Mouse (Mus musculus) forebrain, embryonic 12.5 days (tissue): ENCODE data around the gene Slc35a2. TPM values are rescaled to one million over a fixed set of nuclear protein-coding genes. Genes with fewer than 3 reads are reported as not detected.
"Not testable (repeated sequence)": the region's sequence is repeated elsewhere in the genome, so short reads cannot be mapped to it uniquely, and the experiment has no call there.

Source experiments
- ATAC-seq: fragments of 200-750 bp; cut with Nextera tagmentation; 2 replicates; pipeline ENCODE4 v1.8.0; 2017; ENCODE audit warnings: moderate TSS enrichment; ENCODE audit not compliant: low FRiP score
- H3K27ac ChIP-seq: fragments of 300-500 bp; sonication (generic); 2 replicates; pipeline ENCODE4 v1.5.1; 2016; ENCODE audit warnings: mild to moderate bottlenecking
- H3K27me3 ChIP-seq: fragments of 300-500 bp; sonication (generic); 2 replicates; pipeline ENCODE4 v1.6.1; 2016; ENCODE audit warnings: mild to moderate bottlenecking
- H3K36me3 ChIP-seq: fragments of 300-500 bp; sonication (generic); replicated peaks from 2 replicates; pipeline ENCODE4 v1.6.1; 2016; ENCODE audit warnings: mild to moderate bottlenecking
- H3K4me1 ChIP-seq: fragments of 300-500 bp; sonication (generic); 2 replicates; pipeline ENCODE4 v1.6.1; 2016
- H3K4me2 ChIP-seq: fragments of 300-500 bp; sonication (generic); 2 replicates; pipeline ENCODE4 v1.6.1; 2016; ENCODE audit warnings: mild to moderate bottlenecking, moderate library complexity
- H3K4me3 ChIP-seq: fragments of 300-500 bp; sonication (generic); replicated peaks from 2 replicates; pipeline ENCODE4 v1.5.1; 2016; ENCODE audit warnings: mild to moderate bottlenecking
- H3K9ac ChIP-seq: fragments of 300-500 bp; sonication (generic); 2 replicates; pipeline ENCODE4 v1.6.1; 2016; ENCODE audit warnings: mild to moderate bottlenecking
- H3K9me3 ChIP-seq: fragments of 300-500 bp; sonication (generic); 2 replicates; pipeline ENCODE4 v1.6.1; 2016
- WGBS: fragments of 180-500 bp; shearing (Covaris S2); methylation state at CpG from one replicate; pipeline ENCODE4 v1.1.7; 2016; 5-methylcytosine and 5-hydroxymethylcytosine counted together
- polyA plus RNA-seq: library from polyadenylated mRNA; unstranded; fragments of >200 nt; fragmentation: Nextera tagmentation; extraction: Ambion mirVana; gene quantifications from 2 replicates; pipeline ENCODE4 v1.2.1, GENCODE M21; 2016

Gene Slc35a2
- polyA plus RNA-seq, 1 experiment from 2014 or later, result 30.4 TPM

DNA sequence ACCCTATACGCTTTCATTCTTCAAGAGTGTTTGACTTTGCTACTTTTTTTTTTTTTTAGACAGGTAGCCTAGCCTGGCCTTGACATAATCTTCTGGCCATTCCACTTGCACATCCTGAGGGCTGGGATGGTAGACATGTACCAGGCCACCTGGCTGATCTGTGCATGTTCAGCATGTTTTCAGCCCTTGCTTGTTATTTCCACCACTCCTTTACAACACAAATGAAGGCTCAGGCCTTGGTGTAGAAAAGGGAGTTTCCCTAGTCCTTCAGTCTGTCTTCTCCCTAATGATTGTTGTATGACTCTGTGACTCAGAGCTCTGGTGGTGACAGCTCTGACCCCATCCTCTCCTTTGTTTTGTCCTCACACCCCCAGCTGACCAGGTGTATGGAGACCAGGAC lies 16.7 kb upstream of the Slc35a2 start:
- Histone ChIP-seq H3K4me3 (no peak overlapping the region), H3K9ac (no peak overlapping the region), H3K27me3 (no peaks in the 10 kb centered on the region), H3K9me3 (no peaks in the 10 kb centered on the region), H3K4me2 (no peak overlapping the region), H3K27ac (no peak overlapping the region), H3K36me3 (0 out of 2 replicates have a peak, but pooled peaks cover 9% of the 10 kb centered on the region), H3K4me1 (peaks cover 5% of the 10 kb centered on the region; the same call in 1 of the 2 replicates)
- ATAC-seq, result no peak
- WGBS, result 89% methylated on average over 1 of the region's 1 CpGs

DNA sequence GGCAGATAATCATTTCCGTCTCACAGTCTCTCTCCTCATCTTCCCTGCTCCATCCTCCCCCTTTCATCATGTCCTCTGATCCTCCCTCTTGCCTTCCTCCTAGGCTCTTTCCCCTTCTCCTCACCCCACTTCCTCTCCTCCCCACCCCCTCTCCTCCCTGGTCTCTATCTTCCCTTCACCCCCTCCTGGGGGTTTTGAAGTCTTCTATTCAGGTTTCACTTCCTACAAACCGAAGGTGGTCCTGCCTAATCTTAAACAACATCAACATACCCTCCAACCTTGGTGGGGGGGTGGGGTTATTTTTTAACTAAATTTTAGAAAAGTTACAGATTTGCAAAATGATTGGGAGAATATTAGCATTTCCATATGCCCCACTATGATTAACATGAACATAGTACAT lies 15.3 kb upstream of the Slc35a2 start:
- Histone ChIP-seq H3K36me3 (peaks cover 10% of the 10 kb centered on the region; the same call in 1 of the 2 replicates), H3K4me3 (no peak overlapping the region), H3K27me3 (no peaks in the 10 kb centered on the region), H3K9me3 (no peaks in the 10 kb centered on the region), H3K4me2 (no peak overlapping the region), H3K9ac (no peak overlapping the region), H3K4me1 (peaks cover 5% of the 10 kb centered on the region; the same call in 1 of the 2 replicates), H3K27ac (no peak overlapping the region)
- no peak for ATAC-seq
- 44% methylated on average over 2 of the region's 2 CpGs for WGBS

DNA sequence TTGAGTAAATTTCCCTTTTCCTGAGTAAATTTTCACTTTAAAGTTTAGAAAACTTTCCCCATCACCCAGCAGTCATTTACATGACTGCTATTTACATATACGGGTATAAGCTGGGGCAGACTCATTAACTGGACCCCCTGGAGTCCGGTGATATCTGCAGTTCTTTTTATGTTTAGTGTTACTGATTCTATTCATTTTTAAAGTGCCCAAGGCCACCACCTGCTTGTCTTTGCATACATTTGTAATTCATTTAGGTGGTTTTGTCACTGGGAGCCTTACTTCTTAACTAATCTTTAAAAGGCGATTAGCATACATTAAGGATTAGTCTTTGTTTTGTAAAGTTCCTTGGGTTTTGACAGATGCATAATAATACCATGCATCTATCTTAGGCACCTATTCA lies 14.0 kb upstream of the Slc35a2 start:
- no peak overlapping the region for H3K4me3 ChIP-seq
- H3K36me3 ChIP-seq, result peaks cover 17% of the 10 kb centered on the region
- ATAC-seq, result no peak
- H3K4me2 ChIP-seq, result no peak overlapping the region
- H3K27ac ChIP-seq, result no peak overlapping the region
- H3K9me3 ChIP-seq, result no peaks in the 10 kb centered on the region
- WGBS, result 25% methylated on average over 3 of the region's 3 CpGs
- H3K27me3 ChIP-seq, result no peaks in the 10 kb centered on the region
- H3K9ac ChIP-seq, result no peak overlapping the region
- H3K4me1 ChIP-seq, result peaks cover 5% of the 10 kb centered on the region; the same call in 1 of the 2 replicates

DNA sequence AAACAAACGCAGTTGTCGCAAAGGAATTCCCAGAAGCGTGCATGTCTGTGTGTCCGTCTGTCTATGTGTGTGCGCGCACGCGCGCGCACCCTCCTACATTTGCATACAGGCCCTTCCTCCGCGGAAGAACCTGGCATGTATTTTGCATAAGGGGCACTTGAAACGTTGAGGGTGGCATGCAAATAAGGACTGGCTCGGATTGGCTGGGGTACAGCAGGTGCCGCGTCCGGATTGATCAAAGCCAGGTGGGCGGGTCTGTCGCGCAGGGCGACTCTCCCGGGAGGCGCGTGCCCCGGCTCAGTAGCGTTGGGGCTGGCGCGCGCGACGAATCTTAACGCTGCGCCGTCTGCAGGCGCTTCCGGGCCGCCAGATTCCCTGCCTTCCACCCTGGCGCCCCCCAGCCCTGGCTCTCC lies 5.8 kb upstream of the Slc35a2 start, which contains the start of gene Pim2:
Gene Pim2, plus strand, starts transcription at position 256 of the 413 bp plus-strand sequence.
- Histone ChIP-seq H3K4me1 (peaks cover 10% of the 10 kb centered on the region), H3K9ac (peak within 1 kb of the TSS; percentile 56), H3K36me3 (peaks cover 8% of the 10 kb centered on the region), H3K27ac (no peak within 1 kb of the TSS), H3K4me2 (peak within 1 kb of the TSS; percentile 88), H3K9me3 (no peaks in the 10 kb centered on the region), H3K27me3 (no peaks in the 10 kb centered on the region), H3K4me3 (peak within 1 kb of the TSS; percentile 47)
- 23% methylated on average over 37 of the region's 38 CpGs for WGBS
- peak; percentile 91 for ATAC-seq

DNA sequence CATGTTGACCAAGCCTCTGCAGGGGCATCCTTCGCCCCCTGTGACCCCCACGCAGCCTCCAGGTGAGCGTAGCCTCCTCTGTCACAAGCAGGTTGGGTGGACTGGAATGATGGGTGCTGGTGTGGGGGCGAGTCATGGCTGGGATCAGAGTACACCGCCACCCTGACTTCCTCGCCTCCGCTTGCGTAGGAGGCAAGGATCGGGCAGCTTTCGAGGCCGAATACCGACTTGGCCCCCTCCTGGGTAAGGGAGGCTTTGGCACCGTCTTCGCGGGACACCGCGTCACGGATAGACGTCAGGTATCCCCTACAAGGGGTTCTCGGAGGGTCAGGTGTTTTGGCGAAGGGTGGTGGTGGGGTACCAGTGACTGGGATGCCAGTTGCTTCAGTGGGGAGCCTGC lies 5.3 kb upstream of the Slc35a2 start:
- ATAC-seq, result no peak; the same call in 1 of the 2 replicates
- H3K4me2 ChIP-seq, result peak overlapping the region; percentile 88
- no peaks in the 10 kb centered on the region for H3K9me3 ChIP-seq
- H3K4me1 ChIP-seq, result peaks cover 10% of the 10 kb centered on the region
- H3K9ac ChIP-seq, result peak overlapping the region; percentile 56
- H3K27ac ChIP-seq, result no peak overlapping the region
- H3K4me3 ChIP-seq, result peak overlapping the region; percentile 47
- no peaks in the 10 kb centered on the region for H3K27me3 ChIP-seq
- peaks cover 7% of the 10 kb centered on the region for H3K36me3 ChIP-seq
- WGBS, result 19% methylated on average over 21 of the region's 21 CpGs

DNA sequence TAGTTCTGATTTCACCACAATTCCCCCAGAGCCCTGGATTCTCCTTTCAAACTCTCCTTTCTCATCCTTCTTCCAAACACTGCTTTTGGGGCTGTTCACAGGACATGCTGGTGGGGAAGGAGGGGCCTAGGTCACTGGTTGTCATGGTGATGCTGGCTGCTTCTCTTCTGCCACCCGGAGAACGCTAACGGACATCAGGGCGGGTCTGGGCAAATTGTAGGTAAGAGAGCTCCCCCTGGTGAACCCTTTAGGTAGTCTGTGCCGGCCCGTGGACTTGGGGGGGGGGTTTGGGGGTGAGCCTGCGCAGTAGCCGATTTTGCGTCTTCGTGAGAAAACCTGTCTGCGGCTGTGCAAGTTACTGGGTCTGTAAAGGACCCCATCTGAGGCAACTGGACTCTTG lies 4.0 kb upstream of the Slc35a2 start:
- WGBS, result 17% methylated on average over 10 of the region's 11 CpGs
- Histone ChIP-seq H3K4me1 (peaks cover 12% of the 10 kb centered on the region), H3K4me3 (0 out of 2 replicates have a peak overlapping the region, but pooled peaks have one; percentile 8), H3K36me3 (no peaks in the 10 kb centered on the region), H3K9me3 (no peaks in the 10 kb centered on the region), H3K4me2 (peak overlapping the region; percentile 88), H3K27me3 (no peaks in the 10 kb centered on the region), H3K27ac (no peak overlapping the region), H3K9ac (no peak overlapping the region; the same call in 1 of the 2 replicates)
- ATAC-seq, result peak; percentile 59

DNA sequence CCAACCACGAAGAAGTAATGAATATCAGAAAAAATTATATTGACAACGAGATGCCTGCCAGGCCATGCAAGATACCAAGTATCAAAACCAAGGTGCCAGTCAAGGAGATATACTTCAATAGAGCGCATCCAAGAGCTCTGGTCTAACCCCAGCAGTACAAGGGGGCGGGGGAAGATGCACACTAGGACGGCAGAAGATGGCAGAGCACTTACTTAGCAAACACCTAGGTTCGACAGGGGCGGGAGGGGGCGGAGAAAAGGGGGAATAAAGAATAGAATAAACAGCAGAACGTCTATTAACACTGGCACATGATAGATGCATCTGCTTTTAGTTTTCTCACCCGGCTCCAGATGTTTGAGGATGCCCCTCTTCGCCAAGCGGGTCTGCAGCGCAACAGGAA lies 14.4 kb downstream of the Slc35a2 start:
- Histone ChIP-seq H3K27me3 (no peaks in the 10 kb centered on the region), H3K4me2 (peak overlapping the region; percentile 58), H3K27ac (no peak overlapping the region), H3K36me3 (peaks cover 23% of the 10 kb centered on the region), H3K4me3 (peak overlapping the region; percentile 57), H3K4me1 (peaks cover 10% of the 10 kb centered on the region), H3K9me3 (no peaks in the 10 kb centered on the region), H3K9ac (peak overlapping the region; percentile 56)
- no peak for ATAC-seq
- 26% methylated on average over 13 of the region's 13 CpGs for WGBS

DNA sequence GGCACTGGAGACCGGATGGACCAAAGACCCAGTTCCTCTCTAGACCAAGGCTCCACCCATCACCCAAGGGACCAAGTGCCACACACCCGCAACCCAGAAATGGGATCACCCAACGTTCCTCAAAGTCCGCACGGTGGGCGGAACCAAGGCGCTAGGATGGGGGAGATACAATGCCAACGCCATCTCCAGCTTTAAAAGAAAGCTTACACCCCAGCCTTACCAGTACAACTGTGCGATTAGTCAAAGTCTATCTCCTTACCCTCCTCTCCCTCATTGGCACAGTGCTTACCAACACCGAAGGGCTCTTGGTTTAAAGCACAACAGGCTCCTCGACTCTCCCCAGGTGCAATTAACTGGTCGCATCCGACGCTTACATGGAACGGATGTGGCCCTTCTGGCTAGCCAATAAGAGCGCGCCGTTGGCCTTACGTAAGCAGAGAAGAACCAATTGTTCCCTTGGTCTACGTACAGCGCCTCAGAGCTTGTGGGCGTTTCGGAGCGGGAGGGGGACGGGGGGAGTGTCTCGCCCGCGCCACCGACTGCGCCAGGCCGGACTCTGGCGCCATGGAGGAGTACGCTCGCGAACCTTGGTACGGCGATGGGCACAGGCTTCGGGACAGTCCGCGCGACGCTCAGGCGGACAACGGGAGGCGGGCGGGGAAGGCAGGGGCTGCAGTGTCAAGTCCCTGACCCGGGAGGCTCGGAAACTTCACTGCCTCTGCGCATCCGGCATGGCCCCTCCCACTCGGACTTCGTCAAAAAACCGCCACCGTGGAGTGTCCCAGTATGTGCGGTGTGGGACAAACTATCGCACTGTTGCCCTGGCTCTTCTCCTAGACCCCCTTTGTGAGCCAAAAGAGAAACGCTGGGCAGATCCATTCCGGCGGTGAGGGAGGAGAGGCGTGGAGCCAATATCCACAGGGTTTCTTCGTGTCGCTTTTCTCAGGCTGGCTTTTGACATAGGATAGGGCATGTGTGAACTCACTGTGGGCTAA lies 15.3 kb downstream of the Slc35a2 start, which contains the start of the genes Pqbp1 and Timm17b:
Gene Pqbp1, minus strand, starts transcription at position 390 of the 995 bp plus-strand sequence.
Gene Timm17b, plus strand, starts transcription at position 478 of the 995 bp plus-strand sequence.
- ATAC-seq, result peak; percentile 99

DNA sequence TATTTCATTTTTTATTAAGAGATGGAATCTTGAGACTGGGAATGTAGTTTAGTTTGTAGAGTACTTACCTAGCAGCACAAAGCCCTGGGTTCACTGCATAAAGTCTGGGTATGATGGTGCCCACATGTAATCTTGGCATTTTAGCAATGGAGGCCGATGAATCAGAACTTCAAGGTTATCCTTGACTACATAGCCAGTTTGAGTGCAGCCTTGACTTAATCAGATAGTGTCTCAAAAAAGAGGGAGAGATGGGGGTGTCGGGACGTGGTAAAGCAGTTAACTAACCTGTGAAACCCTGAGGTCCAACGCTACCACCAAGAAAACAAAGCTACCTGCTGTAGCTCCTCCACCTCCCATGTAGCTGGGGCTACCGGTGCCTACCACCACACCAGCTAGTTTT lies 20.6 kb downstream of the Slc35a2 start:
- Histone ChIP-seq H3K9me3 (no peaks in the 10 kb centered on the region), H3K4me1 (peaks cover 4% of the 10 kb centered on the region), H3K36me3 (peaks cover 15% of the 10 kb centered on the region), H3K27ac (no peak overlapping the region), H3K4me3 (no peak overlapping the region), H3K27me3 (no peaks in the 10 kb centered on the region), H3K9ac (no peak overlapping the region), H3K4me2 (no peak overlapping the region)
- WGBS, result 94% methylated on average over 5 of the region's 5 CpGs
- ATAC-seq, result no peak

More for the DNA sequence above, 15.3 kb downstream of the Slc35a2 start, which contains the start of the genes Pqbp1 and Timm17b:
- WGBS, result 16% methylated on average over 62 of the region's 62 CpGs
- Histone ChIP-seq H3K4me1 (peaks cover 10% of the 10 kb centered on the region), H3K4me2 (peak within 1 kb of the TSS; percentile 58), H3K36me3 (peaks cover 21% of the 10 kb centered on the region), H3K4me3 (peak within 1 kb of the TSS; percentile 57), H3K27me3 (no peaks in the 10 kb centered on the region), H3K9ac (peak within 1 kb of the TSS; percentile 56), H3K9me3 (no peaks in the 10 kb centered on the region), H3K27ac (peak within 1 kb of the TSS; percentile 86)

DNA sequence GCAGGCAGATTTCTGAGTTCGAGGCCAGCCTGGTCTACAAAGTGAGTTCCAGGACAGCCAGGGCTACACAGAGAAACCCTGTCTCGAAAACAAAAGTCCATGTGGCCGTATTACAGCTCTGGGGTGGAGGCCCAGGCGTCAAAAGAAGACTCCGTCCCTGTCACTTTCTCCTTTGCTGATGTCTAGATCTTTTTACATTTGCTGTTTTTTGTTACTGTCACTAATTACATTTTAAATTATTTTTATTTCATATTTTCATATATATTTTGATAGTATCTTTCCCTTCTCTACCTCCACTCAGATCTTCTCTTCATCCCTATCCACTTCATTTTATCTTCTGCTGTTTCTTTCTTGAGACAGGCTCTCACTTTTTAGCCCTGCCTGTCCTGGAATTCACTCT lies 23.9 kb downstream of the Slc35a2 start, which contains the start of gene Gm10491:
Gene Gm10491, minus strand, starts transcription at position 101 of the 400 bp plus-strand sequence.
- Histone ChIP-seq H3K27ac (no peak within 1 kb of the TSS), H3K4me3 (no peak within 1 kb of the TSS), H3K9ac (no peak within 1 kb of the TSS), H3K9me3 (no peaks in the 10 kb centered on the region), H3K27me3 (no peaks in the 10 kb centered on the region), H3K4me1 (peaks cover 4% of the 10 kb centered on the region; the same call in 1 of the 2 replicates), H3K4me2 (no peak within 1 kb of the TSS), H3K36me3 (peaks cover 14% of the 10 kb centered on the region)
- ATAC-seq, result no peak
- 87% methylated on average over 5 of the region's 5 CpGs for WGBS

DNA sequence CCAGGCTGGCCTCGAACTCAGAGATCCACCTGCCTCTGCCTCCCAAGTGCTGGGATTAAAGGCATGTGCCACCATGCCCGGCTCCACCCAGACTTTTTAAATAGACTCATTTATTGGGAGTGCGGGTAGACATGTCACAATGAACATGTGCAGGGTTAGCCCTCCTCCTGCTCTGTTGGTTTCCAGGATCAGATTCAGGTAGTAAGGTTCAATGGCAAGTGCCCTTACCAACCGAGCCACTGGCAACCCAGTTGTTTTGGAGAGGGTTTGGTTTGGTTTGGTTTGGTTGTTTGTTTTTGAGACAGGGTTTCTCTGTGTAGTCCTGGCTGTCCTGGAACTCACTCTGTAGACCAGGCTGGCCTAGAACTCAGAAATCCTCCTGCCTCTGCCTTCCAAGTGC lies 25.4 kb downstream of the Slc35a2 start, which contains the start of gene Gm10490:
Gene Gm10490, plus strand, starts transcription at position 301 of the 400 bp plus-strand sequence.
- H3K9me3 ChIP-seq, H3K4me1 ChIP-seq, ATAC-seq, H3K27ac ChIP-seq, H3K9ac ChIP-seq, H3K27me3 ChIP-seq, H3K4me3 ChIP-seq, H3K4me2 ChIP-seq: not testable (repeated sequence)
- H3K36me3 ChIP-seq, result peaks cover 10% of the 10 kb centered on the region
- WGBS, result 94% methylated on average over 4 of the region's 4 CpGs

DNA sequence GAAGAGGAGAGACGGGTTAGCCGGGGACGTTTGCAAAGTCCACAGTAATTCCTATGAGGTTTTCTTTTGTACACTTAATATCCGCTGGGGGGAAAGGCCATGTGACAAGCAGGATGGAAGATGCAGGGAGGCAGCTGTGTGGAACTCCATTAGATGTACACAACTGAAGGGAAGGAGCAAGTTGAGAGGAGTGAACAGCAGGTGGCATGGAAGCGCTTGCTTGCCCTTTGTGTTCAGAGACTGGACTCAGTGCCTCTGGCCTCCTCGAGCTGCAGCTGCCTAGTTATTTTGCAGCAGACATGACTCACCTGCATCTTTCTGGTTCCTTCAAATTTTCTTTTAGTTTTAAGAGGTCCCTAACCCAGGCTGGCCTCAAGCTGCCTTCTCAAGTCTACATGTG lies 26.6 kb downstream of the Slc35a2 start:
- no peak overlapping the region for H3K4me3 ChIP-seq
- 46% methylated on average over 6 of the region's 6 CpGs for WGBS

More for the DNA sequence above, 26.6 kb downstream of the Slc35a2 start:
- no peaks in the 10 kb centered on the region for H3K9me3 ChIP-seq
- H3K36me3 ChIP-seq, result peaks cover 10% of the 10 kb centered on the region
- H3K27ac ChIP-seq, result no peak overlapping the region
- H3K27me3 ChIP-seq, result no peaks in the 10 kb centered on the region
- H3K4me1 ChIP-seq, result peaks cover 4% of the 10 kb centered on the region; the same call in 1 of the 2 replicates
- no peak overlapping the region for H3K4me2 ChIP-seq
- ATAC-seq, result peak; percentile 55; the same call in 1 of the 2 replicates
- no peak overlapping the region for H3K9ac ChIP-seq
